Mouse (Mus musculus): ENCODE measurements around the gene Slc17a1. TPM values are rescaled to one million over a fixed set of nuclear protein-coding genes. Genes with fewer than 3 reads are reported as not detected.

The Slc17a1 gene
- polyA plus RNA-seq, 1 experiment from 2014 or later: not detected

DNA sequence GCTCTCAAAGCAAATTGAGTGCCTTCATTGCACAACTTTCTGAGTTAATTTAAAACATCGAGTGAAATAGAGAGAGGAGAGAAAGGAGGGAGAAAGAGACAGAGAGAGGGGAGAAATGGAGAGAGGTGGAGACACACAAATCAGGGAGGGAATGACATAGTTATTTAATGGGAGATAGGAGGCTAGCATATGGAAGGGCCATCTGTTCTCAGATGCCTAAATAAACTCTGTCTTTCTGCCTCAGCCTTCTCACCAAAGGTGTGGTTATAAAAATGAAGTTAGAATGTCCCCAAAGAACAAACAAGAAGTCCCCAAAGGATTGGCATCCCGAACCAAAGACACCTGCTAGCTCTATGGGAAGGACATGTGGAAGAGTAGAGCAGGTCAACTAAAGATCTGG is 18.3 kb upstream of the Slc17a1 start:
- Histone ChIP-seq H3K4me3 (replicated peaks; ENCODE audit: low read length) (no peak overlapping the region), H3K36me3 (ENCODE audit: control insufficient read depth, insufficient read depth) (no peaks in the 10 kb centered on the region), H3K9ac (replicated peaks; ENCODE audit: low read depth, low read length) (no peak overlapping the region), H3K4me2 (ENCODE audit: low read length) (no peak overlapping the region), H3K9me3 (ENCODE audit: control insufficient read depth, low read length) (no peaks in the 10 kb centered on the region), H3K4me1 (replicated peaks; ENCODE audit: control insufficient read depth, insufficient read depth, low read length) (no peaks in the 10 kb centered on the region), H3K27ac (ENCODE audit: low read length) (no peak overlapping the region), H3K27me3 (replicated peaks; ENCODE audit: control insufficient read depth, insufficient read depth, low read length) (no peaks in the 10 kb centered on the region)
- ATAC-seq: no peak
- WGBS: 81% methylated on average over 2 of the region's 2 CpGs

DNA sequence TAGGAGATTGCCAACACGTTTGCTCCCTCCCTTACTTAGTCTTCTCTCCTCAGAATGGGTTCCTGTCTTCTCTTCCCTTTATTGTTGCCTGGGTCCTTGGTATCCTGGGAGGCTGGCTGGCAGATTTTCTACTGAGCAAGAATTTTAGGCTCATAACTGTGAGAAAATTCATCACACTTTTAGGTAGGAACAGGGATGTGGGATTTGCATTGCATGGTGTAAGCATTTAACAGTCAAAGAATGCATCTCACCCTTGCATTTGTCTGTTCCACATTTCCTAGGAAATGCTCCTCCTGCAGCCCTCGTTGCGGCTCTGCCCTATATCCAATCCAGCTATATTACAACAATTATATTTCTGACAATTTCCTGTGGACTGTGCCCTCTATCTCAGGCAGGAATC is 11.1 kb upstream of the Slc17a1 start:
- H3K9me3 ChIP-seq (ENCODE audit: control insufficient read depth, low read length): no peaks in the 10 kb centered on the region
- H3K36me3 ChIP-seq (ENCODE audit: control insufficient read depth, insufficient read depth): no peaks in the 10 kb centered on the region
- no peak overlapping the region for H3K9ac ChIP-seq (replicated peaks; ENCODE audit: low read depth, low read length)
- no peak overlapping the region for H3K4me3 ChIP-seq (replicated peaks; ENCODE audit: low read length)
- WGBS: 63% methylated on average over 3 of the region's 3 CpGs
- H3K27me3 ChIP-seq (replicated peaks; ENCODE audit: control insufficient read depth, insufficient read depth, low read length): no peaks in the 10 kb centered on the region
- no peak overlapping the region for H3K27ac ChIP-seq (ENCODE audit: low read length)
- no peak for ATAC-seq
- no peaks in the 10 kb centered on the region for H3K4me1 ChIP-seq (replicated peaks; ENCODE audit: control insufficient read depth, insufficient read depth, low read length)
- H3K4me2 ChIP-seq (ENCODE audit: low read length): no peak overlapping the region

DNA sequence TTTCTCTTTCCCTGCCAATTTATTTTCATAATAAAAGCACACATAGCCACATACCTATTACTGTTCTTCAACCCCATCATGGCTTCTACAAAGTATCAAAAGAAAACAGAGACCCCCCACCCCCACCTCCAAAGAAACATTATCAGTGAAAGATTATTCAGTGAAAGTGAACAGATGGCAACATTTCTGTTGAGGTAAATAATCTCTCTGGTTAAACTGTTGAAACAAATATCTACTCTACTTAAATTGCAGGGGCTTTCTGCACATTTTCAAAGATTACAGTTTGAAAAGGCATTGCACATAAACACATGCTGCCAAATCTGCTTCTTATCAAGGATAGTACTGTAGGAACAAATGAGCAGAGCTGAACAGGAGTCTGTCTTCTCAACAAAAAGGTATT is 5.7 kb upstream of the Slc17a1 start:
- H3K9ac ChIP-seq (replicated peaks; ENCODE audit: low read depth, low read length): no peak overlapping the region

DNA sequence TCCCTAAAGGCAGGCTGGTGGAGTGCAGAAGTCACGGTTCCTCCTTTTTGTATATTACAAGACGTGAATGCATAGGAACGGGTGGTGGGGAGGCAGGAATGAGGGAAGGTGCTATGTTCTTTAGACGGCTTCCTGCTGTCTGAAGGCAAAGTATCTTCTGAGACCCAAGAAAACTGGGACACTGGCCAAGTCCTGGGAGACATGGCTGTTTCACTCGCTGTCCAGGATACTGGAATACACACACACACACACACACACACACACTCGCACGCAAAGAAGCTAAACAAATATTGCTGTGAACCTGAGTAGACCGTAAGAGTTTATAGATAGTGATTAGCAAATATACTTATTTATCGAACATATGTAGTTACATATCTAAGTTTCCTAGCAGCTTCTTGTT is 2.8 kb upstream of the Slc17a1 start:
- H3K4me3 ChIP-seq (replicated peaks; ENCODE audit: low read length): no peak overlapping the region
- no peak for ATAC-seq
- WGBS: 79% methylated on average over 9 of the region's 9 CpGs

More for the DNA sequence above, 5.7 kb upstream of the Slc17a1 start:
- Histone ChIP-seq H3K27me3 (replicated peaks; ENCODE audit: control insufficient read depth, insufficient read depth, low read length) (no peaks in the 10 kb centered on the region), H3K4me3 (replicated peaks; ENCODE audit: low read length) (no peak overlapping the region), H3K36me3 (ENCODE audit: control insufficient read depth, insufficient read depth) (no peaks in the 10 kb centered on the region), H3K4me2 (ENCODE audit: low read length) (no peak overlapping the region), H3K9me3 (ENCODE audit: control insufficient read depth, low read length) (no peaks in the 10 kb centered on the region), H3K27ac (ENCODE audit: low read length) (no peak overlapping the region), H3K4me1 (replicated peaks; ENCODE audit: control insufficient read depth, insufficient read depth, low read length) (no peaks in the 10 kb centered on the region)
- ATAC-seq: no peak

DNA sequence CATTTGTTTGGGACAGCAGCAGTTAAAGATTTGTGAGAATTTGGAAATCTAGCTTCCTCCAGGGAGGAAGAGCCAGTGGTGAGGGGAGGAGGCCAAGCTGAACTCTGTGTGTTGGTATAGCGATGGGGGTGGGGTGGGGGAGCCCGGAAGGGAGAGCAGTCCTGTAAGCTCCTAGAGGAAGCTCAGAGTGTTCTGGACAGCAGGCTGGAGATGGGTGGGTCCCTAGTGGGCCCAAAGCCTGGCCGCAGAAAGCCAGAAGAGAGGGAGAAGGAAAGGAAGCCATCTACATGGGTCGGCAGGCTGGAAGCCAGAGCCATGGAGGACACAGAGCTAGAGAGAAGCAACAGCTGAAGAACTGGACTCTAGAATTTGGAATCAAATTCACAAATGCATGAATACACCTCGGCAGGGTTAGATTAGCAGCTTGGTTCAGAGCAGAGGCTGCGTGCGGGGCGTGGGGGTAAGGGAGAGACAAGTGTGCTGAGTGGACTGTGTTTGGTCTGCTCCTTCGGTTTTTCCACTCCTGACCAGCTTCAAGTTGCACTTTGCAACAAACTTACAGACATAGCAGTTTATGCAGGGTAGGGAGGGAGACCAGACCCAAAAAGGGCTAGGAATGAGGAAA is 1.4 kb upstream of the Slc17a1 start:
- WGBS: 82% methylated on average over 9 of the region's 9 CpGs
- Histone ChIP-seq H3K9me3 (ENCODE audit: control insufficient read depth, low read length) (no peaks in the 10 kb centered on the region), H3K27ac (ENCODE audit: low read length) (no peak overlapping the region), H3K27me3 (replicated peaks; ENCODE audit: control insufficient read depth, insufficient read depth, low read length) (no peaks in the 10 kb centered on the region), H3K4me2 (ENCODE audit: low read length) (no peak overlapping the region), H3K4me3 (replicated peaks; ENCODE audit: low read length) (no peak overlapping the region), H3K36me3 (ENCODE audit: control insufficient read depth, insufficient read depth) (no peaks in the 10 kb centered on the region), H3K4me1 (replicated peaks; ENCODE audit: control insufficient read depth, insufficient read depth, low read length) (no peaks in the 10 kb centered on the region), H3K9ac (replicated peaks; ENCODE audit: low read depth, low read length) (no peak overlapping the region)
- ATAC-seq: no peak

More for the DNA sequence above, 2.8 kb upstream of the Slc17a1 start:
- no peaks in the 10 kb centered on the region for H3K9me3 ChIP-seq (ENCODE audit: control insufficient read depth, low read length)
- no peak overlapping the region for H3K4me2 ChIP-seq (ENCODE audit: low read length)
- H3K27me3 ChIP-seq (replicated peaks; ENCODE audit: control insufficient read depth, insufficient read depth, low read length): no peaks in the 10 kb centered on the region
- H3K36me3 ChIP-seq (ENCODE audit: control insufficient read depth, insufficient read depth): no peaks in the 10 kb centered on the region
- H3K27ac ChIP-seq (ENCODE audit: low read length): no peak overlapping the region
- no peak overlapping the region for H3K9ac ChIP-seq (replicated peaks; ENCODE audit: low read depth, low read length)
- no peaks in the 10 kb centered on the region for H3K4me1 ChIP-seq (replicated peaks; ENCODE audit: control insufficient read depth, insufficient read depth, low read length)

DNA sequence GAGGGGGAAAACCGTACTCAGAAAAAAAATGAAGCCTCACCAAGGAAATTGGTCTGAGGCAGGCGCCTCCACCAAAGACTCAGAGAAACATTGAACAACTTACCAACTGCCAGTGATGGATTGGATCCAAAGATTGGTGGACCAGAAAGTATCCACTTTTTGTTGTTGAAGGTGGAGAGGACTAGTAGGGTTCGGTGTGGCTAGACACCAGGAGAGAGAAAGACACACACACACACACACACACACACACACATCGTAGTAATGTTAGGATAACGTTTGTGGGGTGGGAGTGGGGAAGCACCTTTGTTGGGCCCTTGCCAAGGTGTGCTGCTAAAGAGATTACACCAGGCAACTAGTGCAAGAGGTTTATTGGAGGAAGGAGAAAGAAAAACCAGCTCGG is 550 bp upstream of the Slc17a1 start:
- Histone ChIP-seq H3K27ac (ENCODE audit: low read length) (no peak overlapping the region), H3K4me2 (ENCODE audit: low read length) (no peak overlapping the region), H3K9me3 (ENCODE audit: control insufficient read depth, low read length) (no peaks in the 10 kb centered on the region), H3K4me3 (replicated peaks; ENCODE audit: low read length) (no peak overlapping the region), H3K36me3 (ENCODE audit: control insufficient read depth, insufficient read depth) (no peaks in the 10 kb centered on the region), H3K9ac (replicated peaks; ENCODE audit: low read depth, low read length) (no peak overlapping the region), H3K27me3 (replicated peaks; ENCODE audit: control insufficient read depth, insufficient read depth, low read length) (no peaks in the 10 kb centered on the region), H3K4me1 (replicated peaks; ENCODE audit: control insufficient read depth, insufficient read depth, low read length) (no peaks in the 10 kb centered on the region)
- 77% methylated on average over 6 of the region's 6 CpGs for WGBS
- ATAC-seq: no peak

DNA sequence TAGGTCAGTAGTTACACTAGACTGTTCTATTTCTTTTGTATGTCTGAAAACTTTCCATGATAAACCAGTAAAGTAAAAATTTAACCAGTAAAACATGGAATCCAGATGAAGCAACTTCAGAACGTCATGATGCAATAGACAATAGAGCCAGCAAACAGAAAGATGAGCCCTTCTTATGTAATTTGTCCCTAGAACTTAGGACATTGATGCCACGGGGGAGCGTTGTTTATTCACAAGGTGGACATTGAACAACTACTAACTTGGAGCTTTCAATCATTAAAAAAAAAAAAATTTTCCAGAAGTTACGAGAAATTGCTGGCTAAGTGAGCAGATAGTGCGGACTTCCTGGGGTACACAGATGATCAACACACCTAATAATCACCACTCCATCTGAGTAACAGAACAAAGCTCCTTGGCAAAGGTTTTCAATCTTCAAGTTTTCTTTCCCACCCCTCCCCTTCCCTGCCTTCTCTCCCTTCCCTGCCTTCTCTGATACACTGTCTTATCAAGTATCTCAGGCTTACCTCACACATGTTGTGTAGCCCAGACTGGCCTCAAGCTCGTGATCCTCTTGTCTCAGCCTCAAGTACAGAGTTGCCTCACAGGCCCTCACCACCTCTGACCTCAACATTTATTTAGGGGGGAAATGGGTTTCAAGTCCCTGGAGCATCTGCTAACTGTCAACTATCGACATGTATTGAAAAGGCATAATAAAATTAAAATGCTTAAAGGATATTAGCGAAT is 1.4 kb downstream of the Slc17a1 start:
- H3K4me2 ChIP-seq (ENCODE audit: low read length): no peak overlapping the region
- no peaks in the 10 kb centered on the region for H3K9me3 ChIP-seq (ENCODE audit: control insufficient read depth, low read length)
- no peak overlapping the region for H3K4me3 ChIP-seq (replicated peaks; ENCODE audit: low read length)
- 92% methylated on average over 8 of the region's 8 CpGs for WGBS
- no peak for ATAC-seq
- no peak overlapping the region for H3K27ac ChIP-seq (ENCODE audit: low read length)
- H3K4me1 ChIP-seq (replicated peaks; ENCODE audit: control insufficient read depth, insufficient read depth, low read length): no peaks in the 10 kb centered on the region
- no peaks in the 10 kb centered on the region for H3K27me3 ChIP-seq (replicated peaks; ENCODE audit: control insufficient read depth, insufficient read depth, low read length)
- no peaks in the 10 kb centered on the region for H3K36me3 ChIP-seq (ENCODE audit: control insufficient read depth, insufficient read depth)
- H3K9ac ChIP-seq (replicated peaks; ENCODE audit: low read depth, low read length): no peak overlapping the region

DNA sequence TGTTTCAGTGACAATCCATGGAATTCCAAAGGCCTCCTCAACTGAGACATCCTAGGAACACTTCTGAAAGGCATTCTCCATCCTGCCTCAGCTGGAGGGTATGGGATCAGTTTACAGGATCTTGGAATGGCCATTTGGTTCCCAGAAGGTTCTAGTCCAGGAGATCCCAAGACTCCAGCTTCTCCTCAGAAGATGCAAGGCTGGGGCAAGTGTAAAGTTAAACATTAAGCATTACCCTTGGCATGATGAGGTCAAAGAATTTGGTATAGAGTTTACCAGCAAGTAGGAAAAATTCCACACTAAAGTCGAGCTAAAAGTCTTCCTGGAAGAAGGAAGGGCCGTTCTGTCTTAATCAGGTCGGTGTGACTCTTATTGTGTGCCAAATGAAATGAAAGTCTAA is 2.4 kb downstream of the Slc17a1 start:
- ATAC-seq: no peak
- WGBS: 85% methylated on average over 3 of the region's 3 CpGs
- H3K36me3 ChIP-seq (ENCODE audit: control insufficient read depth, insufficient read depth): no peaks in the 10 kb centered on the region

DNA sequence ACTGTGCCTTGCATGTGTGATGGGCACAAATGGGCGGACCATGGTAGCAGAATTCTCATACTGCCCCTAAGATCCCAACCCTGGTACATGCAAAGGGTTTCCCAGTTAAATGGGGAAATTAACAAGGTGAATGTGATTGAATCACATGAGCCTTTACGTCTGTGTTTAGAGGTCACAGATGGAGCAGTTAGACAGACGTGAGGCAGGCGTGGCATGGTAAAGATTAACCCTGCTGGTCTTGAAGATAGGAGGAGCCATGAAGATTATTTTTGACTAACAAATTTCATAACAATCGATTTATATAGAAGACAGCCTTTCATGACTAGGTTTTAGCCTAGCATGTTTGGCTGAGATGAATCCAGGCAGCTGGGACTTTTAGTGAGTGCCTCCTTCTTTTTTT is 5.6 kb downstream of the Slc17a1 start:
- 84% methylated on average over 5 of the region's 5 CpGs for WGBS
- H3K36me3 ChIP-seq (ENCODE audit: control insufficient read depth, insufficient read depth): no peaks in the 10 kb centered on the region

More for the DNA sequence above, 2.4 kb downstream of the Slc17a1 start:
- no peak overlapping the region for H3K27ac ChIP-seq (ENCODE audit: low read length)
- no peaks in the 10 kb centered on the region for H3K9me3 ChIP-seq (ENCODE audit: control insufficient read depth, low read length)
- H3K27me3 ChIP-seq (replicated peaks; ENCODE audit: control insufficient read depth, insufficient read depth, low read length): no peaks in the 10 kb centered on the region
- no peak overlapping the region for H3K4me2 ChIP-seq (ENCODE audit: low read length)
- no peak overlapping the region for H3K9ac ChIP-seq (replicated peaks; ENCODE audit: low read depth, low read length)
- H3K4me3 ChIP-seq (replicated peaks; ENCODE audit: low read length): no peak overlapping the region
- H3K4me1 ChIP-seq (replicated peaks; ENCODE audit: control insufficient read depth, insufficient read depth, low read length): no peaks in the 10 kb centered on the region

More for the DNA sequence above, 5.6 kb downstream of the Slc17a1 start:
- ATAC-seq: no peak
- H3K4me2 ChIP-seq (ENCODE audit: low read length): no peak overlapping the region
- no peak overlapping the region for H3K4me3 ChIP-seq (replicated peaks; ENCODE audit: low read length)
- no peaks in the 10 kb centered on the region for H3K9me3 ChIP-seq (ENCODE audit: control insufficient read depth, low read length)
- no peak overlapping the region for H3K27ac ChIP-seq (ENCODE audit: low read length)
- no peak overlapping the region for H3K9ac ChIP-seq (replicated peaks; ENCODE audit: low read depth, low read length)
- no peaks in the 10 kb centered on the region for H3K27me3 ChIP-seq (replicated peaks; ENCODE audit: control insufficient read depth, insufficient read depth, low read length)
- H3K4me1 ChIP-seq (replicated peaks; ENCODE audit: control insufficient read depth, insufficient read depth, low read length): no peaks in the 10 kb centered on the region

Measured in forebrain, embryonic 16.5 days (tissue).